Mouse (Mus musculus) heart, postnatal 4 days (tissue): Measurements from ENCODE around the gene Spast. TPM values are rescaled to one million over a fixed set of nuclear protein-coding genes. Genes with fewer than 3 reads are reported as not detected.
"Not testable (repeated sequence)": the region's sequence is repeated elsewhere in the genome, so short reads cannot be mapped to it uniquely, and the experiment has no call there.

Experiments
- DNase-seq: peaks from one replicate; pipeline ENCODE4 v3.0.0; 2021
- total RNA-seq, 2 experiments: library from RNA; stranded (reverse); gene quantifications; 2 replicates each; pipeline ENCODE4 v1.2.3; 2021

Gene Spast
- total RNA-seq = 10 to 100 TPM; 39.3 to 40.1 TPM

GRCm38 (mm10) chr17:74338937-74339804 is at the start of gene Spast:
Gene Spast (plus strand): TSS chr17:74338987.
- peak; percentile 79 for DNase-seq

GRCm38 (mm10) chr17:74290198-74290597 is 48.6 kb upstream of the Spast start:
- no peak for DNase-seq

GRCm38 (mm10) chr17:74290869-74291268 is 47.9 kb upstream of the Spast start:
- no peak for DNase-seq

- DNase-seq = no peak
Observed at GRCm38 (mm10) chr17:74291640-74292361, 47.0 kb upstream of the Spast start.

- peak; percentile 28 for DNase-seq
Observed at GRCm38 (mm10) chr17:74293687-74294425, 44.9 kb upstream of the Spast start.

GRCm38 (mm10) chr17:74294426-74295025 is 44.3 kb upstream of the Spast start:
- DNase-seq = peak; percentile 84

GRCm38 (mm10) chr17:74295026-74295970 is 43.5 kb upstream of the Spast start, which contains the start of gene Memo1:
Gene Memo1 (minus strand): TSS chr17:74295521.
- peak; percentile 89 for DNase-seq

GRCm38 (mm10) chr17:74296076-74296823 is 42.5 kb upstream of the Spast start:
- peak; percentile 48 for DNase-seq

GRCm38 (mm10) chr17:74296991-74297390 is 41.8 kb upstream of the Spast start:
- not testable (repeated sequence) for DNase-seq

GRCm38 (mm10) chr17:74300089-74300488 is 38.7 kb upstream of the Spast start:
- DNase-seq = no peak

- DNase-seq = no peak
Observed at GRCm38 (mm10) chr17:74304060-74304459, 34.7 kb upstream of the Spast start.

GRCm38 (mm10) chr17:74305616-74306015 is 33.2 kb upstream of the Spast start:
- no peak for DNase-seq

GRCm38 (mm10) chr17:74306021-74306420 is 32.8 kb upstream of the Spast start:
- DNase-seq = no peak

GRCm38 (mm10) chr17:74315445-74316308 is 23.1 kb upstream of the Spast start:
- no peak for DNase-seq

GRCm38 (mm10) chr17:74316309-74316863 is 22.4 kb upstream of the Spast start:
- DNase-seq = peak; percentile 89

- no peak for DNase-seq
Observed at GRCm38 (mm10) chr17:74318721-74319120, 20.1 kb upstream of the Spast start.

- peak; percentile 16 for DNase-seq
Observed at GRCm38 (mm10) chr17:74322400-74323054, 16.3 kb upstream of the Spast start.

GRCm38 (mm10) chr17:74323844-74324243 is 14.9 kb upstream of the Spast start, which contains the start of gene Dpy30:
Gene Dpy30 (minus strand): TSS chr17:74323944.
- DNase-seq = no peak
